Mouse (Mus musculus): Measurements from ENCODE around the gene Lypd3. TPM values are rescaled to one million over a fixed set of nuclear protein-coding genes. Genes with fewer than 3 reads are reported as not detected.

The Lypd3 gene
- total and polyA plus RNA-seq, 3 experiments, result not detected

DNA sequence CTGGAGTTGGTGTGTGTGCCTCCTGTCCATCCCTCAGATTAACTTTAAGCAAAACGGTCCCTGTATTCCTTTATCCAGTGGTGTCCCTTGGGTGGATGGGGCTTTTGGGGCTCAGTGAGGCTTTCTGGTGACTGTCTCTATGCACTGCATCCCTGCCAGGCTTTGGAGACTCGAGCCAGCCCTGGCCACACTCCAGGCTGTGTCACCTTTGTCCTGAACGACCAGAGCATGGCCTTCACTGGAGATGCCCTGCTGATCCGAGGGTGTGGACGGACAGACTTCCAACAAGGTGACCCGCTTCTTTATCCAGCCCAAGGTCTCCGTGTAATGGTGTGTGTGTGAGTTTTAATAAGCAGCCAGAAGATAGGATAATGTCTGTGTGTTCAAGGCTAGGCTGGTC is 30.3 kb upstream of the Lypd3 start:
- TF ChIP-seq SIN3A (IDR thresholded peaks at IDR 0.05; ENCODE audit: low read length) (no peak), ZNF384 (IDR thresholded peaks at IDR 0.05; ENCODE audit: low read depth, low read length) (no peak), ETS1 (IDR thresholded peaks at IDR 0.05; ENCODE audit: low read depth, low read length) (no peak), MAFK (IDR thresholded peaks at IDR 0.05; ENCODE audit: borderline replicate concordance, low read depth, low read length) (no peak), MAX (IDR thresholded peaks at IDR 0.05; ENCODE audit: low read length) (no peak), KAT2A (conservative IDR thresholded peaks at IDR 0.05; ENCODE audit: low read depth, low read length) (no peak), TCF12 (IDR thresholded peaks at IDR 0.05; ENCODE audit: low read depth, low read length) (no peak), CTCF (IDR thresholded peaks at IDR 0.05 in 2 of 3, conservative IDR thresholded peaks at IDR 0.05 in 1 of 3; ENCODE audit: control insufficient read depth in 1 of 3, insufficient read depth in 1 of 3, low read depth in 2 of 3, low read length in 3 of 3, poor library complexity in 1 of 3, severe bottlenecking in 1 of 3) (no peak), RAD21 (IDR thresholded peaks at IDR 0.05; ENCODE audit: low read depth, low read length) (no peak), GABPA (IDR thresholded peaks at IDR 0.05; ENCODE audit: low read depth, low read length) (no peak), JUND (IDR thresholded peaks at IDR 0.05; ENCODE audit: low read depth, low read length) (no peak), ZC3H11A (IDR thresholded peaks at IDR 0.05; ENCODE audit: low read depth, low read length) (no peak), MYB (IDR thresholded peaks at IDR 0.05; ENCODE audit: low read depth, low read length) (no peak), CHD2 (IDR thresholded peaks at IDR 0.05; ENCODE audit: low read length) (no peak), POLR2A (IDR thresholded peaks at IDR 0.05; ENCODE audit: control insufficient read depth in 1 of 2, insufficient read depth in 1 of 2, low read depth in 1 of 2, low read length in 2 of 2, poor library complexity in 1 of 2) (no peak), ZMIZ1 (IDR thresholded peaks at IDR 0.05; ENCODE audit: low read depth, low read length) (no peak), TBP (IDR thresholded peaks at IDR 0.05; ENCODE audit: low read depth, low read length) (no peak), BHLHE40 (IDR thresholded peaks at IDR 0.05; ENCODE audit: borderline replicate concordance, low read depth, low read length) (no peak)
- H3K36me3 ChIP-seq (ENCODE audit: control insufficient read depth in 1 of 2, insufficient read depth in 2 of 2, low read length in 2 of 2), result no peaks in the 10 kb centered on the region
- H3K27me3 ChIP-seq (ENCODE audit: control insufficient read depth in 1 of 2, insufficient read depth in 2 of 2, low read length in 2 of 2), result no peaks in the 10 kb centered on the region
- no peak overlapping the region for H3K9ac ChIP-seq (ENCODE audit: control insufficient read depth, low read depth, low read length, poor library complexity, severe bottlenecking)
- no peaks in the 10 kb centered on the region for H3K4me1 ChIP-seq (ENCODE audit: control insufficient read depth in 1 of 2, insufficient read depth in 2 of 2, low read length in 2 of 2)
- H3K79me2 ChIP-seq (ENCODE audit: control insufficient read depth, insufficient read depth, low read length, poor library complexity), result no peaks in the 10 kb centered on the region; the same call in 1 of the 2 replicates
- no peak overlapping the region for H3K27ac ChIP-seq (ENCODE audit: control insufficient read depth, low read depth, low read length)
- H3K4me3 ChIP-seq (ENCODE audit: control insufficient read depth in 1 of 2, insufficient read depth in 1 of 2, low read depth in 2 of 2, low read length in 2 of 2), result no peak overlapping the region
- DNase-seq (ENCODE audit: low read depth, low spot score), result no peak
- no peaks in the 10 kb centered on the region for H3K9me3 ChIP-seq (replicated peaks; ENCODE audit: insufficient read depth, low read length)

DNA sequence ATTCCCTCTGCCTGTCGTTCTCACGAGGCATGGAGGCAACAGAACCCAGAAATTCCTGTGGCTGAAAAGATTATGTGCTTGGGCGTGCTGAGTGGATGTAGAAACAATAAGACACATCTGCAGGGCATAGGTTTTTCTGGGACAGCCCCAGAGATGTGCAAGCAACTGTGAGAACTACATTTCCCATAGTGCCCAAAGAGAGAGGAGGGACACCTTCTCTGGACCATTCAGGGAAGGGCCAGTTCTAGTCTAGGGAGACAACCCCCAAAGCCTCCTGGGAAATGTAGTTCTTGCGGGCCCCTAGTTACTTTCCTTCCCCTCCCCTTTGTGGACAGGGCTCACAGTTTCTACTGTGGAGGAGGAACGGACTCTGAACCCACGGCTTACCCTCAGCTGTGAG is 28.3 kb upstream of the Lypd3 start:
- Histone ChIP-seq H3K9me3 (replicated peaks; ENCODE audit: insufficient read depth, low read length) (no peaks in the 10 kb centered on the region), H3K27me3 (ENCODE audit: control insufficient read depth in 1 of 2, insufficient read depth in 2 of 2, low read length in 2 of 2) (no peaks in the 10 kb centered on the region), H3K4me1 (ENCODE audit: control insufficient read depth in 1 of 2, insufficient read depth in 2 of 2, low read length in 2 of 2) (peaks cover 0 to 4% of the 10 kb centered on the region in 2 experiments; a peak in 2 of 4 replicates), H3K36me3 (ENCODE audit: control insufficient read depth in 1 of 2, insufficient read depth in 2 of 2, low read length in 2 of 2) (peaks cover 0 to 2% of the 10 kb centered on the region in 2 experiments; a peak in 1 of 4 replicates), H3K9ac (ENCODE audit: control insufficient read depth, low read depth, low read length, poor library complexity, severe bottlenecking) (no peak overlapping the region), H3K4me3 (ENCODE audit: control insufficient read depth in 1 of 2, insufficient read depth in 1 of 2, low read depth in 2 of 2, low read length in 2 of 2) (no peak overlapping the region), H3K27ac (ENCODE audit: control insufficient read depth, low read depth, low read length) (no peak overlapping the region), H3K79me2 (ENCODE audit: control insufficient read depth, insufficient read depth, low read length, poor library complexity) (peaks cover 1% of the 10 kb centered on the region; the same call in 1 of the 2 replicates)
- TF ChIP-seq MAFK (IDR thresholded peaks at IDR 0.05; ENCODE audit: borderline replicate concordance, low read depth, low read length) (no peak), HCFC1 (IDR thresholded peaks at IDR 0.05; ENCODE audit: low read depth, low read length) (peak; percentile 97), KAT2A (conservative IDR thresholded peaks at IDR 0.05; ENCODE audit: low read depth, low read length) (peak; percentile 81), MYB (IDR thresholded peaks at IDR 0.05; ENCODE audit: low read depth, low read length) (no peak), TAL1 (IDR thresholded peaks at IDR 0.05; ENCODE audit: low read length) (no peak), ELF1 (IDR thresholded peaks at IDR 0.05; ENCODE audit: low read depth, low read length) (0 out of 2 replicates have a peak, but pooled peaks have one; percentile 28)
- DNase-seq (ENCODE audit: low read depth, low spot score), result peak; percentile 71

Data from MEL (cell line).